Mouse (Mus musculus): ENCODE results near the gene Rai1. TPM values are rescaled to one million over a fixed set of nuclear protein-coding genes. Genes with fewer than 3 reads are reported as not detected.

The Rai1 gene
- polyA plus RNA-seq, 1 experiment from 2014 or later = 37.8 TPM

- WGBS = 28% methylated on average over 9 of the region's 9 CpGs
- DNase-seq = peak; percentile 65
- H3K36me3 ChIP-seq (ENCODE audit: insufficient read depth) = no peaks in the 10 kb centered on the region
- H3K9me3 ChIP-seq (ENCODE audit: low read depth, low read length) = no peaks in the 10 kb centered on the region
- H3K27me3 ChIP-seq (ENCODE audit: insufficient read depth, low read length) = no peaks in the 10 kb centered on the region
- H3K4me2 ChIP-seq = no peak overlapping the region
- H3K4me1 ChIP-seq (ENCODE audit: insufficient read depth) = peaks cover 24% of the 10 kb centered on the region
- H3K27ac ChIP-seq (ENCODE audit: low read depth) = peak overlapping the region; percentile 63; the same call in 1 of the 2 replicates
- TF ChIP-seq CTCF (IDR thresholded peaks at IDR 0.05; ENCODE audit: low read depth) = no peak
- ATAC-seq (ENCODE audit: insufficient read depth) = peak; percentile 71
- no peak overlapping the region; the same call in 1 of the 2 replicates for H3K9ac ChIP-seq
- no peak overlapping the region for H3K4me3 ChIP-seq (ENCODE audit: low read depth, low read length)
Observed at GRCm38 (mm10) chr11:60094909-60095810, 9.7 kb upstream of the Rai1 start.

- no peak for TF ChIP-seq CTCF (IDR thresholded peaks at IDR 0.05; ENCODE audit: low read depth)
- DNase-seq (no peak), ATAC-seq (ENCODE audit: insufficient read depth) (no peak)
- no peaks in the 10 kb centered on the region for H3K36me3 ChIP-seq (ENCODE audit: insufficient read depth)
- H3K4me2 ChIP-seq = no peak overlapping the region
- H3K27me3 ChIP-seq (ENCODE audit: insufficient read depth, low read length) = no peaks in the 10 kb centered on the region
- H3K9me3 ChIP-seq (ENCODE audit: low read depth, low read length) = no peaks in the 10 kb centered on the region
- H3K9ac ChIP-seq = no peak overlapping the region
- 48% methylated on average over 8 of the region's 8 CpGs for WGBS
- H3K4me1 ChIP-seq (ENCODE audit: insufficient read depth) = peaks cover 11% of the 10 kb centered on the region; the same call in 1 of the 2 replicates
- no peak overlapping the region for H3K4me3 ChIP-seq (ENCODE audit: low read depth, low read length)
- H3K27ac ChIP-seq (ENCODE audit: low read depth) = no peak overlapping the region
Observed at GRCm38 (mm10) chr11:60099555-60100186, 5.1 kb upstream of the Rai1 start.

- DNase-seq (peak; percentile 49), ATAC-seq (ENCODE audit: insufficient read depth) (no peak)
- Histone ChIP-seq H3K27ac (ENCODE audit: low read depth) (peak overlapping the region; percentile 22; the same call in 1 of the 2 replicates), H3K4me2 (no peak overlapping the region), H3K9me3 (ENCODE audit: low read depth, low read length) (no peaks in the 10 kb centered on the region), H3K36me3 (ENCODE audit: insufficient read depth) (no peaks in the 10 kb centered on the region), H3K4me1 (ENCODE audit: insufficient read depth) (0 out of 2 replicates have a peak, but pooled peaks cover under 1% of the 10 kb centered on the region), H3K4me3 (ENCODE audit: low read depth, low read length) (no peak overlapping the region), H3K27me3 (ENCODE audit: insufficient read depth, low read length) (no peaks in the 10 kb centered on the region), H3K9ac (no peak overlapping the region)
- 71% methylated on average over 4 of the region's 4 CpGs for WGBS
- no peak for TF ChIP-seq CTCF (IDR thresholded peaks at IDR 0.05; ENCODE audit: low read depth)
Observed at GRCm38 (mm10) chr11:60100827-60101555, 3.8 kb upstream of the Rai1 start.

- TF ChIP-seq CTCF (IDR thresholded peaks at IDR 0.05; ENCODE audit: low read depth) = no peak
Observed at GRCm38 (mm10) chr11:60101986-60102385, 2.8 kb upstream of the Rai1 start.

GRCm38 (mm10) chr11:60102664-60103063 lies 2.1 kb upstream of the Rai1 start:
- H3K27ac ChIP-seq (ENCODE audit: low read depth) = peak overlapping the region; percentile 28; the same call in 1 of the 2 replicates
- ATAC-seq (ENCODE audit: insufficient read depth) (no peak), DNase-seq (peak; percentile 83)
- WGBS = 34% methylated on average over 6 of the region's 6 CpGs
- no peak overlapping the region for H3K9ac ChIP-seq
- H3K36me3 ChIP-seq (ENCODE audit: insufficient read depth) = no peaks in the 10 kb centered on the region
- H3K9me3 ChIP-seq (ENCODE audit: low read depth, low read length) = no peaks in the 10 kb centered on the region
- peaks cover 8% of the 10 kb centered on the region for H3K4me1 ChIP-seq (ENCODE audit: insufficient read depth)
- H3K4me3 ChIP-seq (ENCODE audit: low read depth, low read length) = no peak overlapping the region
- TF ChIP-seq CTCF (IDR thresholded peaks at IDR 0.05; ENCODE audit: low read depth) = no peak
- H3K4me2 ChIP-seq = no peak overlapping the region
- H3K27me3 ChIP-seq (ENCODE audit: insufficient read depth, low read length) = no peaks in the 10 kb centered on the region

More at GRCm38 (mm10) chr11:60101986-60102385, 2.8 kb upstream of the Rai1 start:
- Histone ChIP-seq H3K9ac (no peak overlapping the region), H3K4me3 (ENCODE audit: low read depth, low read length) (no peak overlapping the region), H3K36me3 (ENCODE audit: insufficient read depth) (no peaks in the 10 kb centered on the region), H3K4me1 (ENCODE audit: insufficient read depth) (0 out of 2 replicates have a peak, but pooled peaks cover 1% of the 10 kb centered on the region), H3K27me3 (ENCODE audit: insufficient read depth, low read length) (no peaks in the 10 kb centered on the region), H3K9me3 (ENCODE audit: low read depth, low read length) (no peaks in the 10 kb centered on the region), H3K4me2 (no peak overlapping the region), H3K27ac (ENCODE audit: low read depth) (peak overlapping the region; percentile 28; the same call in 1 of the 2 replicates)
- 82% methylated on average over 4 of the region's 4 CpGs for WGBS
- DNase-seq = no peak
- no peak for ATAC-seq (ENCODE audit: insufficient read depth)

- Histone ChIP-seq H3K4me1 (ENCODE audit: insufficient read depth) (peaks cover 17% of the 10 kb centered on the region), H3K4me2 (no peak overlapping the region), H3K4me3 (ENCODE audit: low read depth, low read length) (no peak overlapping the region), H3K27me3 (ENCODE audit: insufficient read depth, low read length) (no peaks in the 10 kb centered on the region), H3K36me3 (ENCODE audit: insufficient read depth) (no peaks in the 10 kb centered on the region), H3K27ac (ENCODE audit: low read depth) (no peak overlapping the region), H3K9ac (no peak overlapping the region), H3K9me3 (ENCODE audit: low read depth, low read length) (no peaks in the 10 kb centered on the region)
- no peak for TF ChIP-seq CTCF (IDR thresholded peaks at IDR 0.05; ENCODE audit: low read depth)
- ATAC-seq (ENCODE audit: insufficient read depth) (no peak), DNase-seq (no peak)
- WGBS = 81% methylated on average over 7 of the region's 7 CpGs
Observed at GRCm38 (mm10) chr11:60103567-60103966, 1.2 kb upstream of the Rai1 start.

All from lung, embryonic 14.5 days (tissue).